Mouse (Mus musculus): ENCODE data around the gene Gm15557. TPM values are rescaled to one million over a fixed set of nuclear protein-coding genes. Genes with fewer than 3 reads are reported as not detected.

Gm15557 gene
- polyA plus RNA-seq (2014; fragmentation: Illumina TruSeq; extraction: RNeasy Lipid Tissue Mini Kit (QIAGEN cat#74804); ENCODE audit: low read depth, low replicate concordance): not detected

GRCm38 (mm10) chr2:155940681-155941080 lies at the start of gene Gm15557:
Gm15557 (plus strand) TSS chr2:155940728.

GRCm38 (mm10) chr2:155929531-155930442 lies 10.7 kb upstream of the Gm15557 start, which contains the start of gene Uqcc1:
Uqcc1 (minus strand) TSS chr2:155930310.

DNA sequence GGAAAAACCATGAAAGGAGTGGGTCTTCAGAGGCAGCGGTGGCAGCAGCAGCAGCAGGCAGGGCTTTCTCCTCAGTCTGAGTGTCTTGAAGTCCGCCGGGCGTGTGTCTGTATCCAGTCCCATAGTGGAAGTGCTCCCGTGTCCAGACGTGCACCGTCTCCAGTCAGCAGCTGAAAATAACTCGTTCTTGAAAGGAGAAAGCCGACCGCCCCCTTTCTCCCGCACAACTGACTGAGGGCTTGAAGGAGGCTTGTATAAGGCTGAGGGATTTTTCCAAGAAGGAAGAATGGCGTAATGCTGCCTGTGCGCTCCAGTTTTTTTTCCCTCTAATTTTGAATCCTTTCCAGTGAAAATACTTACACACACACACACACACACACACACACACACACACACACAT lies 4.6 kb downstream of the Gm15557 start, which contains the start of gene Gdf5:
Gene Gdf5 (minus strand): TSS at position 244 of the 400 bp plus-strand sequence.

GRCm38 (mm10) chr2:155956134-155957059 lies 15.9 kb downstream of the Gm15557 start, which contains the start of gene Cep250:
Cep250 (plus strand) TSS chr2:155956458.

Other genes with a start within 250 kb of the Gm15557 start
- gene Trpc4ap, start 248.3 kb upstream of the Gm15557 start, polyA plus RNA-seq (2014; fragmentation: Illumina TruSeq; extraction: RNeasy Lipid Tissue Mini Kit (QIAGEN cat#74804); ENCODE audit: low read depth, low replicate concordance): 97.7 TPM
- 18.2 TPM for gene Edem2, start 211.3 kb upstream of the Gm15557 start, polyA plus RNA-seq (2014; fragmentation: Illumina TruSeq; extraction: RNeasy Lipid Tissue Mini Kit (QIAGEN cat#74804); ENCODE audit: low read depth, low replicate concordance)
- not detected for gene Gm17581, start 204.9 kb upstream of the Gm15557 start, polyA plus RNA-seq (2014; fragmentation: Illumina TruSeq; extraction: RNeasy Lipid Tissue Mini Kit (QIAGEN cat#74804); ENCODE audit: low read depth, low replicate concordance)
- 8.5 TPM for gene Procr, start 189.6 kb upstream of the Gm15557 start, polyA plus RNA-seq (2014; fragmentation: Illumina TruSeq; extraction: RNeasy Lipid Tissue Mini Kit (QIAGEN cat#74804); ENCODE audit: low read depth, low replicate concordance)
- gene Mmp24, start 165.4 kb upstream of the Gm15557 start, polyA plus RNA-seq (2014; fragmentation: Illumina TruSeq; extraction: RNeasy Lipid Tissue Mini Kit (QIAGEN cat#74804); ENCODE audit: low read depth, low replicate concordance): not detected
- gene BC029722, start 121.3 kb upstream of the Gm15557 start, polyA plus RNA-seq (2014; fragmentation: Illumina TruSeq; extraction: RNeasy Lipid Tissue Mini Kit (QIAGEN cat#74804); ENCODE audit: low read depth, low replicate concordance): 9.9 TPM
- gene Eif6, start 113.8 kb upstream of the Gm15557 start, polyA plus RNA-seq (2014; fragmentation: Illumina TruSeq; extraction: RNeasy Lipid Tissue Mini Kit (QIAGEN cat#74804); ENCODE audit: low read depth, low replicate concordance): 19.9 TPM
- 5.2 TPM for gene Fam83c, start 105.9 kb upstream of the Gm15557 start, polyA plus RNA-seq (2014; fragmentation: Illumina TruSeq; extraction: RNeasy Lipid Tissue Mini Kit (QIAGEN cat#74804); ENCODE audit: low read depth, low replicate concordance)
- 40.9 TPM for gene Uqcc1, start 10.4 kb upstream of the Gm15557 start, polyA plus RNA-seq (2014; fragmentation: Illumina TruSeq; extraction: RNeasy Lipid Tissue Mini Kit (QIAGEN cat#74804); ENCODE audit: low read depth, low replicate concordance)
- not detected for gene Gdf5, start 4.6 kb downstream of the Gm15557 start, polyA plus RNA-seq (2014; fragmentation: Illumina TruSeq; extraction: RNeasy Lipid Tissue Mini Kit (QIAGEN cat#74804); ENCODE audit: low read depth, low replicate concordance)
- 1.5 TPM for gene Cep250, start 15.7 kb downstream of the Gm15557 start, polyA plus RNA-seq (2014; fragmentation: Illumina TruSeq; extraction: RNeasy Lipid Tissue Mini Kit (QIAGEN cat#74804); ENCODE audit: low read depth, low replicate concordance)
- 2.8 TPM for gene 6430550D23Rik, start 67.2 kb downstream of the Gm15557 start, polyA plus RNA-seq (2014; fragmentation: Illumina TruSeq; extraction: RNeasy Lipid Tissue Mini Kit (QIAGEN cat#74804); ENCODE audit: low read depth, low replicate concordance)
- gene Ergic3, start 67.3 kb downstream of the Gm15557 start, polyA plus RNA-seq (2014; fragmentation: Illumina TruSeq; extraction: RNeasy Lipid Tissue Mini Kit (QIAGEN cat#74804); ENCODE audit: low read depth, low replicate concordance): 13.5 TPM
- gene Fer1l4, start 112.2 kb downstream of the Gm15557 start, polyA plus RNA-seq (2014; fragmentation: Illumina TruSeq; extraction: RNeasy Lipid Tissue Mini Kit (QIAGEN cat#74804); ENCODE audit: low read depth, low replicate concordance): not detected
- gene Spag4, start 124.4 kb downstream of the Gm15557 start, polyA plus RNA-seq (2014; fragmentation: Illumina TruSeq; extraction: RNeasy Lipid Tissue Mini Kit (QIAGEN cat#74804); ENCODE audit: low read depth, low replicate concordance): not detected
- gene Cpne1, start 171.2 kb downstream of the Gm15557 start, polyA plus RNA-seq (2014; fragmentation: Illumina TruSeq; extraction: RNeasy Lipid Tissue Mini Kit (QIAGEN cat#74804); ENCODE audit: low read depth, low replicate concordance): 49.2 TPM
- gene Rbm12, start 171.2 kb downstream of the Gm15557 start, polyA plus RNA-seq (2014; fragmentation: Illumina TruSeq; extraction: RNeasy Lipid Tissue Mini Kit (QIAGEN cat#74804); ENCODE audit: low read depth, low replicate concordance): 21.5 TPM
- 14.9 TPM for gene Gm28036, start 186.4 kb downstream of the Gm15557 start, polyA plus RNA-seq (2014; fragmentation: Illumina TruSeq; extraction: RNeasy Lipid Tissue Mini Kit (QIAGEN cat#74804); ENCODE audit: low read depth, low replicate concordance)
- gene Romo1, start 203.3 kb downstream of the Gm15557 start, polyA plus RNA-seq (2014; fragmentation: Illumina TruSeq; extraction: RNeasy Lipid Tissue Mini Kit (QIAGEN cat#74804); ENCODE audit: low read depth, low replicate concordance): 1.3 TPM
- 62.9 TPM for gene Nfs1, start 203.5 kb downstream of the Gm15557 start, polyA plus RNA-seq (2014; fragmentation: Illumina TruSeq; extraction: RNeasy Lipid Tissue Mini Kit (QIAGEN cat#74804); ENCODE audit: low read depth, low replicate concordance)
- 1,044 TPM for gene Rbm39, start 239.5 kb downstream of the Gm15557 start, polyA plus RNA-seq (2014; fragmentation: Illumina TruSeq; extraction: RNeasy Lipid Tissue Mini Kit (QIAGEN cat#74804); ENCODE audit: low read depth, low replicate concordance)